Mouse (Mus musculus): Measurements from ENCODE around the gene Ctsk. TPM values are rescaled to one million over a fixed set of nuclear protein-coding genes. Genes with fewer than 3 reads are reported as not detected.

Gene Ctsk
- polyA plus RNA-seq, 1 experiment from 2014 or later = 2.4 TPM

- 95% methylated on average over 2 of the region's 2 CpGs for WGBS
- no peaks in the 10 kb centered on the region for H3K9me3 ChIP-seq (ENCODE audit: control insufficient read depth, low read length)
Observed at GRCm38 (mm10) chr3:95490238-95490637, 8.8 kb upstream of the Ctsk start.

GRCm38 (mm10) chr3:95494342-95494741 is 4.7 kb upstream of the Ctsk start:
- no peak overlapping the region for H3K27ac ChIP-seq (ENCODE audit: low read depth, low read length)
- H3K4me3 ChIP-seq (ENCODE audit: low read depth, low read length) = no peak overlapping the region
- WGBS = 71% methylated on average over 6 of the region's 6 CpGs
- H3K27me3 ChIP-seq (ENCODE audit: control insufficient read depth, insufficient read depth, low read length) = no peaks in the 10 kb centered on the region
- no peak overlapping the region for H3K9ac ChIP-seq (replicated peaks; ENCODE audit: low read depth, low read length)
- H3K4me1 ChIP-seq (ENCODE audit: control insufficient read depth, insufficient read depth, low read length) = no peaks in the 10 kb centered on the region
- no peak for ATAC-seq (ENCODE audit: low read depth)
- no peak overlapping the region for H3K4me2 ChIP-seq (ENCODE audit: low read depth, low read length)
- no peaks in the 10 kb centered on the region for H3K9me3 ChIP-seq (ENCODE audit: control insufficient read depth, low read length)
- peaks cover 44% of the 10 kb centered on the region for H3K36me3 ChIP-seq (ENCODE audit: control insufficient read depth, insufficient read depth, low read length)

More at GRCm38 (mm10) chr3:95490238-95490637, 8.8 kb upstream of the Ctsk start:
- Histone ChIP-seq H3K4me3 (ENCODE audit: low read depth, low read length) (no peak overlapping the region), H3K27ac (ENCODE audit: low read depth, low read length) (no peak overlapping the region), H3K36me3 (ENCODE audit: control insufficient read depth, insufficient read depth, low read length) (peaks cover 44% of the 10 kb centered on the region), H3K4me1 (ENCODE audit: control insufficient read depth, insufficient read depth, low read length) (no peaks in the 10 kb centered on the region), H3K4me2 (ENCODE audit: low read depth, low read length) (no peak overlapping the region), H3K27me3 (ENCODE audit: control insufficient read depth, insufficient read depth, low read length) (no peaks in the 10 kb centered on the region), H3K9ac (replicated peaks; ENCODE audit: low read depth, low read length) (no peak overlapping the region)
- ATAC-seq (ENCODE audit: low read depth) = no peak

GRCm38 (mm10) chr3:95498229-95498628 is 827 bp upstream of the Ctsk start:
- Histone ChIP-seq H3K9ac (replicated peaks; ENCODE audit: low read depth, low read length) (no peak overlapping the region), H3K27ac (ENCODE audit: low read depth, low read length) (no peak overlapping the region), H3K4me1 (ENCODE audit: control insufficient read depth, insufficient read depth, low read length) (no peaks in the 10 kb centered on the region), H3K27me3 (ENCODE audit: control insufficient read depth, insufficient read depth, low read length) (no peaks in the 10 kb centered on the region), H3K4me3 (ENCODE audit: low read depth, low read length) (no peak overlapping the region), H3K36me3 (ENCODE audit: control insufficient read depth, insufficient read depth, low read length) (peaks cover 25% of the 10 kb centered on the region), H3K4me2 (ENCODE audit: low read depth, low read length) (no peak overlapping the region), H3K9me3 (ENCODE audit: control insufficient read depth, low read length) (no peaks in the 10 kb centered on the region)
- 91% methylated on average over 2 of the region's 2 CpGs for WGBS
- no peak for ATAC-seq (ENCODE audit: low read depth)

DNA sequence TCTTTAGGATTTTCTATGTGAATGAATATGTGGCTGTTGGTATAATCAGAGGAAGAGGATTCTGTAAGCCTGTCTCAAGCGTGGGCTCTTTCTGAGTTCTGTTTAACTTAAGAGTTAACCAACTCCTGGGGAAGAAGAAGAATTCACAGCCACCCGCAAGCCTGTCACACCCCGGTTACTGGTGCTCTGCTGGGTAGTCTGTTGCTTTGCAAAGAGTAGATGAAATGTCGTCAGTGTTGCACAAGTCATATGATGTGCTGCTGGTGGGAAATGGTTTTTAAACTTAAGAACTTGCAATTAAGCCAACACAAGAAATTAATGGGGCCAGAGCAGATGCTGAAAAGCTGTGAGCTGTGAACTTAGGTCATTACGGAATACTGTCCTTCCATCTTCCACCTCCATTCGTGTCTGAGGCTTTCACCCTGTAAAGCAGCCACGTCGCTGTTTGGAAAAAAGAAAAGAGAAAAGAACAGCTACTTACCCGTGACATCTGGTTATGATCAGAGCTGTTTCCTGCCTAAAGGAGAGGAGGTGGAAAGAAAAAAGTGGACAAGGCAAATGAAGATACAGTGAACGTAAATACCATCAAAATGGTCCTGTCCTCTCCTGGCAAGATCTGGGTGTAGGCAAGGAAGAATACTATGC is 562 bp downstream of the Ctsk start:
- 75% methylated on average over 10 of the region's 10 CpGs for WGBS
- Histone ChIP-seq H3K4me3 (ENCODE audit: low read depth, low read length) (no peak overlapping the region), H3K27ac (ENCODE audit: low read depth, low read length) (no peak overlapping the region), H3K9me3 (ENCODE audit: control insufficient read depth, low read length) (no peaks in the 10 kb centered on the region), H3K4me2 (ENCODE audit: low read depth, low read length) (no peak overlapping the region), H3K27me3 (ENCODE audit: control insufficient read depth, insufficient read depth, low read length) (no peaks in the 10 kb centered on the region), H3K9ac (replicated peaks; ENCODE audit: low read depth, low read length) (no peak overlapping the region), H3K36me3 (ENCODE audit: control insufficient read depth, insufficient read depth, low read length) (peaks cover 16% of the 10 kb centered on the region), H3K4me1 (ENCODE audit: control insufficient read depth, insufficient read depth, low read length) (no peaks in the 10 kb centered on the region)
- no peak for ATAC-seq (ENCODE audit: low read depth)

DNA sequence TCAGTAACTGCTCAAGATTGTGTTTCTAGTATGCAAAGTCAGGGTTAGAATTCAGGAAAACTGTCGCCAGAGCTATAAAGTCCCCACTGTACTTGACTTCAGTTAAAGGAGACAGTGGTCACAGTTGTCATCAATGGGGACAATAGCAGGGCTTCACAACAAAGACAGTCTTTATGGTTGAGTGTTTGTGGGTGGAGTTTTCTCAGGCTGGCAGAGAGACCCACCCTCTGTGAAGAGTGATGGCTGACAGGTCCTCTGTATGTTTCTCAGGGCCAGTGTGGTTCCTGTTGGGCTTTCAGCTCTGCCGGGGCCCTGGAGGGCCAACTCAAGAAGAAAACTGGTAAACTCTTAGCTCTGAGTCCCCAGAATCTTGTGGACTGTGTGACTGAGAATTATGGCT is 3.3 kb downstream of the Ctsk start:
- Histone ChIP-seq H3K36me3 (ENCODE audit: control insufficient read depth, insufficient read depth, low read length) (no peaks in the 10 kb centered on the region), H3K27ac (ENCODE audit: low read depth, low read length) (no peak overlapping the region), H3K4me3 (ENCODE audit: low read depth, low read length) (no peak overlapping the region), H3K27me3 (ENCODE audit: control insufficient read depth, insufficient read depth, low read length) (no peaks in the 10 kb centered on the region), H3K9ac (replicated peaks; ENCODE audit: low read depth, low read length) (no peak overlapping the region), H3K4me2 (ENCODE audit: low read depth, low read length) (no peak overlapping the region), H3K9me3 (ENCODE audit: control insufficient read depth, low read length) (no peaks in the 10 kb centered on the region), H3K4me1 (ENCODE audit: control insufficient read depth, insufficient read depth, low read length) (no peaks in the 10 kb centered on the region)
- 4% methylated on average over 2 of the region's 2 CpGs for WGBS
- no peak; the same call in 1 of the 2 replicates for ATAC-seq (ENCODE audit: low read depth)

DNA sequence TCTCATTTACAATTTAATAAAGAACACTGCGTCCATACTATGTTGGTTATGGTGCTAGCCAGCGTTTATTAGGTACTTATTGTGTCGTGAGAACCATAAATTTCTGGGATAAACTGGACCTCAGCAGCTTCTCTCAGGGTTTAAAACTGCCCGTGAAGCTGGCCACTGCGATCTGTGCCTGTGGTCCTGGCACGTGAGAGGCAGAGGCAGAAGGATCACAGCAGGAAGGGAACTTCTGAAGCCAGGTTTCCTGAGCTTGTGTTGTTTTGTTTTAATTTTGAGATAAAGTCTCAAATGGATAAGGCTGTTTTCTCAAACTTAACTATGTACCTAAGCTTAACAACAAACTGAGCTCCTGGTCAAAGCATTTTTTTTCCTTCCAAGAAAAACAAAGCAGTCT is 10.3 kb downstream of the Ctsk start:
- H3K27me3 ChIP-seq (ENCODE audit: control insufficient read depth, insufficient read depth, low read length) = no peaks in the 10 kb centered on the region
- H3K9me3 ChIP-seq (ENCODE audit: control insufficient read depth, low read length) = no peaks in the 10 kb centered on the region
- no peak overlapping the region for H3K27ac ChIP-seq (ENCODE audit: low read depth, low read length)
- H3K36me3 ChIP-seq (ENCODE audit: control insufficient read depth, insufficient read depth, low read length) = no peaks in the 10 kb centered on the region
- ATAC-seq (ENCODE audit: low read depth) = no peak
- H3K4me2 ChIP-seq (ENCODE audit: low read depth, low read length) = no peak overlapping the region
- no peaks in the 10 kb centered on the region for H3K4me1 ChIP-seq (ENCODE audit: control insufficient read depth, insufficient read depth, low read length)
- H3K4me3 ChIP-seq (ENCODE audit: low read depth, low read length) = no peak overlapping the region
- WGBS = 64% methylated on average over 6 of the region's 6 CpGs
- no peak overlapping the region for H3K9ac ChIP-seq (replicated peaks; ENCODE audit: low read depth, low read length)

GRCm38 (mm10) chr3:95511611-95512180 is 12.6 kb downstream of the Ctsk start:
- Histone ChIP-seq H3K9ac (replicated peaks; ENCODE audit: low read depth, low read length) (no peak overlapping the region), H3K4me1 (ENCODE audit: control insufficient read depth, insufficient read depth, low read length) (no peaks in the 10 kb centered on the region), H3K27ac (ENCODE audit: low read depth, low read length) (no peak overlapping the region), H3K27me3 (ENCODE audit: control insufficient read depth, insufficient read depth, low read length) (no peaks in the 10 kb centered on the region), H3K4me2 (ENCODE audit: low read depth, low read length) (no peak overlapping the region), H3K36me3 (ENCODE audit: control insufficient read depth, insufficient read depth, low read length) (no peaks in the 10 kb centered on the region), H3K4me3 (ENCODE audit: low read depth, low read length) (no peak overlapping the region), H3K9me3 (ENCODE audit: control insufficient read depth, low read length) (no peaks in the 10 kb centered on the region)
- WGBS = 64% methylated on average over 9 of the region's 9 CpGs
- no peak for ATAC-seq (ENCODE audit: low read depth)

DNA sequence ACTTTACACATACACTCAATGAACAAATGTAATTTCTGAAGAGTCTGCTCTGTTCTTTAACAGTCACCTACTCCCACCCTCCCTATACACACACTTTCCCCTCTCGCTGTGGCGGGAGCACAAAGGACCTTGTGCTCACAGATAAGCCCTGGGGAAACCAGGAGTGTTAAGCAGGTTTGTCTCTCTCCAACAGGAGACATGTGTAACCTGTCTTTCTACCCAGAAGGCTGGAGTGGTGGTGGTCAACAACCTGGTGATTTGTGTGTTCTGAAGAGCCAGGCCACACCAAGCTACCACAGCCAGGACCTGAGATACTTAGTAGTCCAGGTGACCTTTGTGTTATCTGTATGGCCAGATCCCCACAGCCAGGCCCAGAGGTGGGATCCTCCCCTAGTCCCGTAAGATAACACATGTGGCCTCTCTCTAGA is 17.6 kb downstream of the Ctsk start:
- Histone ChIP-seq H3K9ac (replicated peaks; ENCODE audit: low read depth, low read length) (no peak overlapping the region), H3K4me1 (ENCODE audit: control insufficient read depth, insufficient read depth, low read length) (no peaks in the 10 kb centered on the region), H3K4me3 (ENCODE audit: low read depth, low read length) (no peak overlapping the region), H3K4me2 (ENCODE audit: low read depth, low read length) (no peak overlapping the region), H3K27me3 (ENCODE audit: control insufficient read depth, insufficient read depth, low read length) (no peaks in the 10 kb centered on the region), H3K27ac (ENCODE audit: low read depth, low read length) (no peak overlapping the region), H3K36me3 (ENCODE audit: control insufficient read depth, insufficient read depth, low read length) (no peaks in the 10 kb centered on the region), H3K9me3 (ENCODE audit: control insufficient read depth, low read length) (no peaks in the 10 kb centered on the region)
- 94% methylated on average over 3 of the region's 3 CpGs for WGBS
- no peak for ATAC-seq (ENCODE audit: low read depth)

DNA sequence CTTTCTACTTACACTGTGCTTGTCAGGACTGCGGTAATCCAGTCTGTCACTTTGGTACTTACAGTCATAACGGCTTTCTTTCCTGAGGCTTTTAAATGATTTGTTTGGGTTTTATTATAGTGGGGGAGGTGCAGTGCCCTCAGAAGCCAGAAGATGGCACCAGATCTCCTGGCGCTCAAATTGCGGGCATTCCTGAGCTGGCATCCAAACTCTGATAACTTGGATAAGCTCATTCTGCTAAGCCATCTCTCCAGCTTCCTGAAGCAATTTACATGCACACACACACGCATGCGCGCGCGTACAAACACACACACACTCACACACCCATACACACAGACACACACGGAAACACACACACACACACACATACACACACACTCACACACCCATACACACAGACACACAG is 18.4 kb downstream of the Ctsk start:
- no peaks in the 10 kb centered on the region for H3K4me1 ChIP-seq (ENCODE audit: control insufficient read depth, insufficient read depth, low read length)
- no peak overlapping the region for H3K9ac ChIP-seq (replicated peaks; ENCODE audit: low read depth, low read length)
- H3K4me2 ChIP-seq (ENCODE audit: low read depth, low read length) = peak overlapping the region; percentile 8; the same call in 1 of the 2 replicates
- H3K36me3 ChIP-seq (ENCODE audit: control insufficient read depth, insufficient read depth, low read length) = no peaks in the 10 kb centered on the region
- 23% methylated on average over 10 of the region's 10 CpGs for WGBS
- H3K4me3 ChIP-seq (ENCODE audit: low read depth, low read length) = no peak overlapping the region
- no peaks in the 10 kb centered on the region for H3K9me3 ChIP-seq (ENCODE audit: control insufficient read depth, low read length)
- H3K27ac ChIP-seq (ENCODE audit: low read depth, low read length) = no peak overlapping the region
- no peaks in the 10 kb centered on the region for H3K27me3 ChIP-seq (ENCODE audit: control insufficient read depth, insufficient read depth, low read length)
- ATAC-seq (ENCODE audit: low read depth) = peak; percentile 80; the same call in 1 of the 2 replicates

All from neural tube, embryonic 14.5 days (tissue).